Mouse (Mus musculus) G1E (cell line): ENCODE measurements at regions not wholly inside any gene's neighbourhood (a gene's known extent, or its start where the extent isn't known, plus 50 kb on each side); places are given as distances from the start of the nearest gene placed in this dataset.

Experiments used
- ATAC-seq: 2 replicates; pipeline ENCODE4 v1.8.0; 2016; ENCODE audit warnings: mild to moderate bottlenecking; ENCODE audit not compliant: insufficient number of reproducible peaks, poor library complexity, low FRiP score, severe bottlenecking; ENCODE audit errors: extremely low read depth
- DNase-seq: peaks from one replicate; pipeline ENCODE4 v3.0.0; 2012; ENCODE audit warnings: low spot score
- H3K27me3 ChIP-seq: 2 replicates; pipeline ENCODE4 v1.6.1; 2012; ENCODE audit warnings: mild to moderate bottlenecking, low read length, inconsistent platforms; ENCODE audit not compliant: insufficient read depth
- H3K36me3 ChIP-seq: replicated peaks from 2 replicates; pipeline ENCODE3; 2012; ENCODE audit warnings: mild to moderate bottlenecking, inconsistent platforms
- H3K4me1 ChIP-seq: 2 replicates; pipeline ENCODE4 v1.6.1; 2012; ENCODE audit warnings: low read depth, low read length, inconsistent platforms, mixed read lengths; ENCODE audit not compliant: insufficient read depth
- H3K4me3 ChIP-seq: 2 replicates; pipeline ENCODE4 v1.5.1; 2012; ENCODE audit warnings: low read depth, mild to moderate bottlenecking, inconsistent platforms, low read length, moderate library complexity, mixed read lengths
- H3K9me3 ChIP-seq: replicated peaks from 2 replicates; pipeline ENCODE4 v1.6.1; 2012; ENCODE audit warnings: inconsistent platforms
- CTCF ChIP-seq: IDR thresholded peaks from 2 replicates; pipeline ENCODE4 v1.5.1; 2012; ENCODE audit warnings: low read depth, low read length, inconsistent platforms, mixed read lengths
- GATA1 ChIP-seq: IDR thresholded peaks from 2 replicates; pipeline ENCODE4 v1.6.1; 2012; ENCODE audit warnings: borderline replicate concordance, low read length, inconsistent platforms, mixed read lengths
- GATA2 ChIP-seq: IDR thresholded peaks from 2 replicates; pipeline ENCODE4 v1.6.1; 2012; ENCODE audit warnings: low read depth, low read length, inconsistent platforms, borderline replicate concordance
- POLR2AphosphoS5 ChIP-seq: IDR thresholded peaks from 2 replicates; pipeline ENCODE4 v1.6.1; 2012; ENCODE audit warnings: low read depth, low read length, inconsistent platforms; ENCODE audit not compliant: insufficient replicate concordance
- TAL1 ChIP-seq: conservative IDR thresholded peaks from 2 replicates; pipeline ENCODE4 v1.6.1; 2012; ENCODE audit warnings: low read depth, low read length, inconsistent platforms, mixed read lengths

DNA sequence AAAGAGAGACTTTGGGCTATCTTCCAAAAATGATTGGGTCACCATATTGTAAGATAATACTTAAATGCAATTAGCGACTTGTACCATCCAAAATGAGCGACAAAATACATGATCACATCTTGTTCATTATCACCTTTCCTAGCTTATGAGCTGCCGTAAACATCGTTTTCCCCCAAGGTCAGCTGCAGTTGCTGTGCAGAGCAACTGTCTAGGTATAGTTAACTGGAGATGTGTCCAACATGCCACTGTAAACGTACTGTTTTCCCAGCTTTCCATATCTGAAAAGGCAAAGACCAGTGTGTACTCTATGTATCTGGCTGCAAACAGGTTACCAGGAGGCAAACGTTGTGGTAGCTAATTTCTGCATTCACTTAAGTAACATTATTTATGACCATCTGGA is 86.3 kb upstream of the Tab2 start:
- no peak for TF ChIP-seq TAL1
- H3K36me3 ChIP-seq = no peaks in the 10 kb centered on the region
- H3K9me3 ChIP-seq = no peaks in the 10 kb centered on the region
- H3K27me3 ChIP-seq = no peaks in the 10 kb centered on the region
- H3K4me3 ChIP-seq = no peak overlapping the region
- DNase-seq (no peak), ATAC-seq (no peak)
- H3K4me1 ChIP-seq = no peaks in the 10 kb centered on the region

DNA sequence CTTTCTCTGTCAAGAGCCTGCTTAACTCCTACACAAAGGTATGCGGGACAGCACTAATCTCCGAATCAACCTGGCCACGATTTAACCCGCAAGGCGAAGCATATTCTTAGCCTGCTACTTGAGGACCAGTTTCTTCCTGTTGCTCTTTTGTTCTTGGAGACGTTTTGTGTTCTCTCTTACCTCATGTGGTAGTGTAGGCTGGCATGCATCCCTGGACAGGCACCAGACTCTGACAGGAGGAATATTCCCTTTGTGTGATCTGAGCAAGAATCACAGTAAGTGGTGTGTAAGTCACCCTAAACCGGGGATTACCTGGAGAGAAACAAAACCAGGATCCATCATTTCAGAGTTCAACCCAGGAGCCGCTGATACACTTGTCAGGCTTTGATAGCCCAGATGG is 85.8 kb upstream of the Tab2 start:
- no peak overlapping the region for H3K4me3 ChIP-seq
- DNase-seq (no peak), ATAC-seq (no peak)
- H3K36me3 ChIP-seq = no peaks in the 10 kb centered on the region
- no peaks in the 10 kb centered on the region for H3K9me3 ChIP-seq
- no peaks in the 10 kb centered on the region for H3K27me3 ChIP-seq
- no peaks in the 10 kb centered on the region for H3K4me1 ChIP-seq
- TF ChIP-seq GATA2 (no peak), POLR2AphosphoS5 (no peak), GATA1 (no peak), TAL1 (no peak), CTCF (no peak)

DNA sequence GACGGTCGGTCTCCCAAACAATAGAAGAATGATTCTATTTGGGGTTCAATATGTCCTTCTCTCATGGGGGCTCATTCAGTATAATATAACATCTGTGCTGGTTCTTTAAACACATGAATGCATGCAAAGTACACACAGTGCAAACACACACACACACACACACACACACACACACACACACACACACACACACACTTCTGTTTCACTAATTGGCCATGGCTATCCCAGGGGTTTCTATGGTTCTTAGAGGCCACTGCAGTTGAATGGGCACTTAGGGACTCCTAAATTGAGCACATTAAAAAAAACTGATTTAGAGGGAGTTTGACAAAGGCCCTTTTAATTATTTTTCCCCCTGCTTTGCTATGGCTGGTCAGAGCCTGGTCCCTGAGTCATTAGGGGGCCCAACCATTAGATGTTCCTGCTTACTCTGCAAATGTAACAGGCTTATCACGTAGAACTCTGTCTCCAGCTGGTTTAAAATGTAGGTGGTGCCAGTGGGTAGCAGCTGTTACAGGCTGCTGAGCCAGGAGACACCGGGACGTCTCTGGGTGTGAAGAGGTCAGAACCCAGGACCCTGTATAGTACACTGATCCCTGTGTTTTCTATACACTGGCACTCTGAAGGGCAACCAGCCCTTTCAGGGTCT is 82.1 kb upstream of the Tab2 start:
- no peak; the same call in 1 of the 2 replicates for ATAC-seq
- TF ChIP-seq GATA2 = no peak
- TF ChIP-seq GATA1 = no peak
- TF ChIP-seq CTCF = no peak
- TF ChIP-seq TAL1 = no peak
- no peak for TF ChIP-seq POLR2AphosphoS5
- no peaks in the 10 kb centered on the region for H3K4me1 ChIP-seq

DNA sequence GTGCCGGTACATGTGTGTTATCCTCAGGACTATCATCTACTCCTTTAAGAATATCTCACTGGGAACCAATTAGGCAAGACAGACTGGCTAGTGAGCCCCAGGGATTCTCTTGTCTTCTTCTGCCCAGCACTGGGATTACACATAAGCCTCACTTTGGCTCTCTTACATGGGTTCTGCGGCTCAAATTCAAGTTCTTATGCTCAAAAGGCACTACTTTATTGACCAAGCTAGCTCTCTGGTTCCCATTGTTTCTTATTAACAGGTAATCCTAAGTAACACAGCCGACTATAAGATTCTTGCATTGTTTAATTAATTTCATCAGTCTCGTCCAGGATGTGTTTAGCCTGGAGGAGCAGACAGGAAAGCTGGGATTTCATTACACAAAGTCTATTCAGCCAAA is 80.3 kb upstream of the Tab2 start:
- no peak overlapping the region for H3K4me3 ChIP-seq
- TF ChIP-seq TAL1 (no peak), GATA2 (no peak), POLR2AphosphoS5 (no peak), GATA1 (no peak), CTCF (no peak)
- H3K27me3 ChIP-seq = no peaks in the 10 kb centered on the region
- no peaks in the 10 kb centered on the region for H3K4me1 ChIP-seq
- H3K9me3 ChIP-seq = no peaks in the 10 kb centered on the region
- no peaks in the 10 kb centered on the region for H3K36me3 ChIP-seq
- no peak for DNase-seq
- no peak for ATAC-seq

More for the DNA sequence above, 82.1 kb upstream of the Tab2 start:
- Histone ChIP-seq H3K4me3 (no peak overlapping the region), H3K27me3 (no peaks in the 10 kb centered on the region), H3K9me3 (no peaks in the 10 kb centered on the region), H3K36me3 (no peaks in the 10 kb centered on the region)
- DNase-seq = no peak

DNA sequence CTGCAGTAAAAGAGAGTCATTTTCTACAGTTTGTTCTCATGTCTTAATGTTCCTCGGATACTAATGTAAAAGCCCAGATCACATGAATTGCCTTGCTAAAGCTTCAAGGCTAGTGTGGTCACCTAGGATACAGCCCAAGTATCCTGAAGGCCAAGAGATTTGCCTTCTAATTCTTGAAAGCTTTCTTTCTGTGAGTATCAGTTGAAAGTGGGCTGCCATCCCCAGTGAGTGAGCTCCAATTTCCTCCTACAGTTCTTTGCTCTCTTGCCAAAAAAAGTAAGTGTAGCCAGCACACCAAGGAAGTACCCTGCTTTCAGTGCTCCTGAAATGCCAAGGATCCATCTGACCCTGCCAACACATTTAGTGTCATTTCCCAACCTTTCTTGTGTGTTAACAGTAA is 79.3 kb upstream of the Tab2 start:
- Histone ChIP-seq H3K27me3 (no peaks in the 10 kb centered on the region), H3K4me3 (no peak overlapping the region), H3K9me3 (no peaks in the 10 kb centered on the region), H3K4me1 (no peaks in the 10 kb centered on the region), H3K36me3 (no peaks in the 10 kb centered on the region)
- no peak for TF ChIP-seq GATA1
- DNase-seq (no peak), ATAC-seq (no peak)

DNA sequence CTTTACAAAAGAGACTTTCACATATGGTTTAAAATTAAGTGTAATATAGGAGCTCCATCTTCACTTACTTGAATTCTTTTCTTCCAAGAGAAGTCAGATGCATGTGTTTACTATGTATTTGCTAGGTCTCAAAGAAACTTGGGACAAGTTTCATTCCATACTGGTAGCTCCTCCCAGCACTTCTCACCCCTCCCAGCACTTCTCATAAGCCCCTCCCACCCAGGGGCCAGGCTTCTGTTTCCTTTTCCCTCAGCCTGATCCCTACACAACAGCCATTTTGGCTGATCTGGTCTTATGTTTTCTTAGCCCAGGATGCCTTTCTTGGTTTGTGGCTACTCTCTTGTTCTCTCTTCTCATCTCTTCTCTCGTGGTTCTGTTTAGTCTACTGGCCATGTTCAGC is 76.2 kb upstream of the Tab2 start:
- no peak for ATAC-seq

DNA sequence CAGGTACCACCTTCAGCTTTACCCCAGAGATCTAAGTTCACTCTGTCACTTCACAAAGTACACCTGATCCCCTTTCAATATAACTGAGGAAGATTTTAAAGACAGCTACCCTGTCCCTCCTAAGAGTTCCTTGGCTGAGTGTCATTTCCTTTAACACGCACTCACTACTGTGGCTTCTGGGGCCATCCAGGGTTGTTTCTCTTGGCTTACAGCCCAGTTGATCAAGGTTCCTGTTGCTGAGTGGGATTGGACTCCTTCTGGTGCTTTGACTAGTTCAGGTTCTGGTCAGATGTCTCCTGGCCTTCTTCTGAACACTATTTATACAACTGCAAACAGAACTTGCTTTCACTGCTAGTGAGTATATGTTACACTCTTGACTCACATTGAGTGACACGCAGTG is 72.8 kb upstream of the Tab2 start:
- Histone ChIP-seq H3K36me3 (no peaks in the 10 kb centered on the region), H3K27me3 (no peaks in the 10 kb centered on the region), H3K4me1 (no peaks in the 10 kb centered on the region), H3K4me3 (no peak overlapping the region), H3K9me3 (no peaks in the 10 kb centered on the region)
- ATAC-seq = no peak
- TF ChIP-seq CTCF = no peak
- TF ChIP-seq TAL1 = no peak
- TF ChIP-seq GATA2 = no peak
- no peak for TF ChIP-seq POLR2AphosphoS5
- TF ChIP-seq GATA1 = no peak
- DNase-seq = no peak

More for the DNA sequence above, 76.2 kb upstream of the Tab2 start:
- no peaks in the 10 kb centered on the region for H3K36me3 ChIP-seq
- TF ChIP-seq GATA2 (no peak), CTCF (no peak), POLR2AphosphoS5 (no peak), GATA1 (no peak), TAL1 (no peak)
- H3K4me3 ChIP-seq = no peak overlapping the region
- H3K9me3 ChIP-seq = no peaks in the 10 kb centered on the region
- no peaks in the 10 kb centered on the region for H3K27me3 ChIP-seq
- no peaks in the 10 kb centered on the region for H3K4me1 ChIP-seq
- no peak for DNase-seq
